Mouse (Mus musculus): Measurements from ENCODE around the gene Ccdc110. TPM values are rescaled to one million over a fixed set of nuclear protein-coding genes. Genes with fewer than 3 reads are reported as not detected.

Ccdc110 gene
- under 1 TPM; 0.56 to 0.92 TPM for total RNA-seq (2021)

DNA sequence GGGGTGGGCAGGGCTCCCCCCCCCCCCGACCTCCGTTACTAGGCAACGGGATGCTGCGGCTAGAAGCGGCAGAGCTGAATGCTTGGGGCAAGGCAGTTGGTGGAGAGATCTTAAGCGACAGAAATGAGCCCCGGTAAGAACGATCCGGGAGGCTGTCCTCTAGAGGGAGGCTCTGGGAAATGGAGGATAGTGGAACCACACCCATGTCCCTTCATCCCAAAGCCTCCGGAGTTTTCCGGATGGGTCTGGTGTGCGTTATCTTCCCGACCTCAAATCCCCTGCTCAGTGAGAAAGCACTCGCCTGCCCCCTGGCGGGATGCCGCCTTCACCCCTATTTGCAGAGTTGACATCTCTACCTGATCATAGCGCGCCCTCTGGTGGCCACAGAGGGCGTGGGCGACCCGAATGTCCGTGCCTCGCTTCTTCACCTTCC lies at the start of gene Ccdc110:
Ccdc110 (plus strand) TSS at position 38 of the 433 bp plus-strand sequence.
- DNase-seq: peak; percentile 95 to 97

GRCm38 (mm10) chr8:45885202-45885685 lies 49.2 kb upstream of the Ccdc110 start, which contains the start of gene Pdlim3:
Gene Pdlim3, plus strand, starts transcription at chr8:45885461.
- DNase-seq: no peak

DNA sequence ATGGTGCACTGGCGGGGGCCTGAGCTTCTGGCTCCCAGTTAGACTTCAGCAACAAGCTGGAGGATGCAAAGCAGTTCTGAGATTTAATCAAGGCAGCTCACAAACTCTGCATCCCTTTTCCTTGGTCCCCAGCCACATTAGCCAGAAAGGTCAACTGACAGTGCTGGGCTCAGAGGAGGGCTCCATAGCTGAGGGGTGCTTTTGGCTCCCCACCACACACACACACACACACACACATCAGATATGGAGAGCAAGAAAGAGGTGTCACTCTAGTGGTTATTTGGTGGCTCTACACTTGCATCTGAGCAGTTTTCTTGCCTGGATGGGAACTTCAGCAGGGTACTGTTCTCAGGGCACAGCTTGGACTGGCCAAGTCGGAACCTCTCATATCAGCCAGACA lies 48.6 kb upstream of the Ccdc110 start:
- no peak for DNase-seq

GRCm38 (mm10) chr8:45889737-45890136 lies 44.7 kb upstream of the Ccdc110 start:
- DNase-seq: no peak

DNA sequence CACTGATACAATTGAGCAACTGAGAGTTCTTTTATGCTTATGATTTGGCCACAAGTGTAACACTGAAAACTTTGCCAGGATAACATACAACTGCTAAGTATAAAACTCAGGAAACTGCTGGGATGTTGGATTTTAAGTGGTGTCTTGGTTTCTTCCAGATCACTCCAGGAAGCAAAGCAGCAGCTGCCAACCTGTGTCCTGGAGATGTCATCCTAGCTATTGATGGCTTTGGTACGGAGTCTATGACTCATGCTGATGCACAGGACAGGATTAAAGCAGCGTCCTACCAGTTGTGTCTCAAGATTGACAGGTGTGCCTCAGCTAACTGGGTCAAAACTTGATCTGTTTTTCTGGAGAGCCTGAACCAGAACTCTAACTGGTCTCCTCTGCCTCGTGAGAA lies 37.8 kb upstream of the Ccdc110 start:
- no peak for DNase-seq

- DNase-seq: no peak
Observed at GRCm38 (mm10) chr8:45899783-45900182, 34.6 kb upstream of the Ccdc110 start.

GRCm38 (mm10) chr8:45901626-45902025 lies 32.8 kb upstream of the Ccdc110 start:
- no peak for DNase-seq

GRCm38 (mm10) chr8:45903659-45904058 lies 30.8 kb upstream of the Ccdc110 start:
- DNase-seq: no peak

- no peak for DNase-seq
Observed at GRCm38 (mm10) chr8:45905591-45906250, 28.7 kb upstream of the Ccdc110 start.

- DNase-seq: no peak
Observed at GRCm38 (mm10) chr8:45906251-45906619, 28.2 kb upstream of the Ccdc110 start.

DNA sequence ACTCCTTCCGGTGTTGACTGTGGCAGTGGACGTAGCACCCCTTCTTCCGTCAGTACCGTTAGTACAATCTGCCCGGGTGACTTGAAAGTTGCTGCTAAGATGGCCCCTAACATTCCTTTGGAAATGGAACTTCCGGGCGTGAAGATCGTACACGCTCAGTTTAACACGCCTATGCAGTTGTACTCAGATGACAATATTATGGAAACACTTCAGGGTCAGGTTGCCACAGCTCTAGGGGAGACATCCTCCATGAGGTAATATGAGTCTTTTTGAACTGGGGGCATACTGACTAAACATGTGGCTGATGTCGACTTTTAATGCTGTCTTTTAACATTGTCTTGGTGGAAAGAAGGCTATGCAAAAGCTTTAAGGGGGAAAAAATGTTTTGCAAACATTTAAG lies 20.7 kb upstream of the Ccdc110 start:
- no peak for DNase-seq

GRCm38 (mm10) chr8:45916496-45916895 lies 17.9 kb upstream of the Ccdc110 start:
- DNase-seq: no peak

DNA sequence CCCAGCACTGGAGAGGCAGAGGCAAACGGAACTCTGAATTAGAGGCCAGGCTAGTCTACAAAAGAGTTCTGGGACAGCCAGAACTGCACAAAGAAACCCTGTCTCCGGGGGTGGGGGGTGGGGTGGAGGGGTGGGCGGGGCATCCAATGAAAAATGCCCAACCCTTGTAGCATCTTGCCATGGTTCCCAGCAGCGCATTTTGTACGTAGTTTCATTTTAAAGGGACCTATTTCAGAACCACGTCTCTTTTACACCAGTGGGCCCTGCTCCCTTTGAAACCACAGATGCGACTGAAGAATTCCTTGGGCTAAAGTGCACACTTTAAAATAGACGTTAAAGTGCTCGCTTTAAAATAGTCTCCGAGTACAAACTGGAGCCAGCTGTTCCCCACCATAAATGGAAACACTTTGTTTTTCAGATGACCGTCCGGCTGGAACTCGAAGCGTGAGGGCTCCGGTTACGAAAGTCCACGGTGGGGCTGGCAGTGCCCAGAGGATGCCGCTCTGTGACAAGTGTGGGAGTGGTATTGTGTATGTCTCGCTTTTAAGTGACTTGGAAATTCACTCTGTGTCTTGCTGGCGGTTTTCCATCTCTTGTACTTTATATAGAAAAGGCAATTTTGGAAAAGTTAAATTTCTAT lies 17.3 kb upstream of the Ccdc110 start:
- no peak for DNase-seq

DNA sequence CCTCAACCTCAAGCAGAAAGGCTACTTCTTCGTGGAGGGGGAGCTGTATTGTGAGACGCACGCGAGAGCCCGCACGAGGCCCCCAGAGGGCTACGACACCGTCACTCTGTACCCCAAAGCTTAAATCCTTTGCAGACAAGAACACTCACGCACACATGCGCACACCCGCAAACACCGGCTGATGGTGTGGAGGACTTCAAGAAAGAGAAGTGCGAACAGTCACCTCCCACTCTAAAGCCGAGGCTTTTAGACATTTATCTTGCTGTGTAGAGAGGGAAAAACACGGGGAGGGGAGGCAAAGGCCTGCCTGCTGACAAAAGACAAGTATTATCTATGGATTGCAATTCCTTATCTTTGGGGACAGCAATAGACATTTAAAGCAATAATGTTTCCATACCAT lies 15.5 kb upstream of the Ccdc110 start:
- no peak for DNase-seq

DNA sequence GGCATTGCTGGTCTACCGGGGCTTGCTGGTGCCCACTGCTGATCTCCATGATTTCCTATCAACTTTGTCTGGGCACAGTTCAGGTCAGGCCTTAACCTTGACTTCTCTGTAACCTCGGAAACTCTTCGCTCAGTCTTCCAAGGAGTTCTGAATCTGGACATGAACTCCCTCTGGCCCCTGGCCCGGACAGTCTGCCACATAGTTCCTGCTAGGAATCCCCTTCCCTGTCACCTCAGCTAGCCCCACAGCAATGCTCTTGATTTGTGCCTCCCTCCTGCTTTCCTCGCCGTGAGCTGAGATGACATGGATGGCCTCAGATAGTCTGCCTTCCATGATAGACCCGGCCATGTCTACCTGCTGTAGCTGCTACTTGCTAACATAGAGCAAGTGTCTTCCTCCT lies 14.0 kb upstream of the Ccdc110 start:
- no peak for DNase-seq

DNA sequence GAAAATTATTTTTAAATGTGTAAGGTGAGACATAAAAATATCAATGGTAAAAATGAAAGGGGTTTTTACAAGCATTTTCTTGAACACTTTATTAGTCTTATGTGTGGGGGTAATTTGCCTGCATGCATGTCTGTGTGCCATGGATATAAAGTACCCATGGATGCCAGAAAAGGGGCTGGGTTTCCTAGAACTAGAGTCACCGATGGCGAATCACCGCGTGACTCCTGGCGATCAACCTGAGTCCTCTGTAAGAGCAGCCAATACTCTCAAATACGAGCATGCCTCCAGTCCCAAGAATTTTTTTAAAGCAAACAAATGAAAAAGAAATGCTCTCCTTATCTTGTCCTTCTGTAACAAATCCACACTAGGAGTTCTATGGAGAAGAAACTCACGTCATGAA lies 12.3 kb upstream of the Ccdc110 start:
- DNase-seq: no peak

DNA sequence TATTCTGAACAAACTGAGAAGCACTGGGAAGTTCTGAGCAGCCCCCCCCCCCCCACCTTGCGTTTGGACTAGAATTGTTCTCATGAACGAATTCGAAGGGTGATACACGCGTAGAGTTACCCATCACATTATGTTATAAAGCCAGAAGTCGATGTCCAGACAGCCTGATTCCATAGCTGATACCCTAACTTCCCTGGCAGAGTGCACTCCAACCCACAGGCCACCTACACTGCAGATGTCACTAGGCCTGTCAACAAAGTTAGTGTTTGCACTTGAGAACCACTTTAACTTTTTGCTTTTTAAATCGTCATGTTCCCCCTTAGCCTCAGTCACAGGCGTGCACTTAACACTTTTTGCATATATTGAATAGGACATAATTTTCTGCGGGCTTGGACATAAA lies 2.6 kb downstream of the Ccdc110 start:
- no peak for DNase-seq

DNA sequence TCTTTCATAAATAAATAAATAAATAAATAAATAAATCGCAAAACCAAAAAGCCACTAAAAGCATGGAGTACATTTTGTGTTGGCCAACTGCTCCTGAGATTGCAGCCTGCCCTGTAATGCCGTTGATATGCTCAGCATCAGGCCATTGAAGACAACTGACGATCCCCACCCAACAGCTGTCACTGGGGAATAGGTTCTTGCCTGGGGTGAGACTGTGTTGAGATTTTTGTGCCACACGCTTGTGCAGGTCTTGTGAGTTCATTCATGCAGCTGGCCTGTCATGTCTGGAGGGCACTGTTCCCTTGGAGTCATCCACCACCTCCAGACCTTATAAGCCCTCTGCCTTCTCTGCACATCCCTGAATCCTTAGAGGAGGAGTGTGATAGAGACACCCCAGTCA lies 11.9 kb downstream of the Ccdc110 start:
- DNase-seq: no peak

DNA sequence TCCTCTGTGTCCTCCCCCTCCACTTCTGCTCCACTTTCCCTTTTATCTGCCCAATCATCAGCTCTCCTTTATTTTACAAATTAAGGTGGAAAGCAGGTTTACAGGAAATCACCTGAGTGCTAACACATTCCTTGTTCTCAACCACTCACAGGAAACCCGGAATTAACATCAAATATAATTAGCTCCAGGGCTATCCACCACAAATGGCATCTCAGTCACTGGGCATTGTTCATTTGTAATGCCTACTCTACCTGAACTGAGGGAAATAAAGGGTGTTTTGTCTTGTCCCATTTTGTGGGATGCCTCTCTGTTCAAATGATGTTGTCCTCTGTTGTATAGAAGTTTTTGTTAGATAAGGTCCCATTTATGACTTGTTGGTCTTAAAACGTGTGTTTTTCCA lies 16.2 kb downstream of the Ccdc110 start:
- no peak for DNase-seq

DNA sequence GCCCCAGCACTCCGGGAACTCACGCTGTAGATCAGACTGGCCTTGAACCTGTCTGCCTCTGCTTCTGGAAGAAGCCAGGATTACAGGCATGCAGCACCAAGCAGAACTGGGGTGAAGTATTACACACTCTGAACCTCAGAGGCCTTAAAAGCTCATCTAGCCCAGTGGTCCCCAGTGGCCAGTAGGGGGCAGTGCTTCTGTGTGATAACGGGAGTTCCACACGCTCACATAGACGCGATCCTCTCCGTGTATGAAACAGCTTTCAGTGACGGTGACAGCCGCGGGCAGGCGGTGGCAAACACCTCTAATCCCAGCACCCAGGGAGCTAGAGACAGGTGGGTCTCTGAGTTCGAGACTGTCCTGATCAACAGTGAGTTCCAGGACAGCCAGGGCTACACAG lies 36.5 kb downstream of the Ccdc110 start:
- no peak for DNase-seq

DNA sequence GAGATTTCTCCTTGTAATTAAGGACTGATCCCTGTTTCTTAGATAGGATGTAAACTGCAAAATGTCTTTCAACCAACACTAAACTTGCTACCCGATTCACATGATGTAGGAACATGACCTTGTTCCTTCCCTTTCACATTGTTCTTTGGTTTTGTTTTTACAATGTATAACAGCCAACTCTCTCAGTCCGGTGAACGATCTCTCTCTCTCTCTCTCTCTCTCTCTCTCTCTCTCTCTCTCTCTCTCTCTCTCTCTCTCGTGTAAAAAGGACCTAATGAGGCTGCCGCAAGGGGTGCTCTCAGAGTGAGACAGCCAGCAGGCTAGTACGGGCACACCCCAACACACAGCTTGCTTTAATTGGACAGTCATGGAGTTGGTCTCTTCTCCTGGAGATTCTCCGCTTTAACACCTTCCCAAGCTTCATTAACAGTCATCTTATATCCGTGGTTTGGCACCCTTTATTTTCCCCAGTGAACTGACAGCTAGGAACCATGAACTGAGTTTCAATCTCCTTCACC lies 39.6 kb downstream of the Ccdc110 start:
- DNase-seq: no peak

DNA sequence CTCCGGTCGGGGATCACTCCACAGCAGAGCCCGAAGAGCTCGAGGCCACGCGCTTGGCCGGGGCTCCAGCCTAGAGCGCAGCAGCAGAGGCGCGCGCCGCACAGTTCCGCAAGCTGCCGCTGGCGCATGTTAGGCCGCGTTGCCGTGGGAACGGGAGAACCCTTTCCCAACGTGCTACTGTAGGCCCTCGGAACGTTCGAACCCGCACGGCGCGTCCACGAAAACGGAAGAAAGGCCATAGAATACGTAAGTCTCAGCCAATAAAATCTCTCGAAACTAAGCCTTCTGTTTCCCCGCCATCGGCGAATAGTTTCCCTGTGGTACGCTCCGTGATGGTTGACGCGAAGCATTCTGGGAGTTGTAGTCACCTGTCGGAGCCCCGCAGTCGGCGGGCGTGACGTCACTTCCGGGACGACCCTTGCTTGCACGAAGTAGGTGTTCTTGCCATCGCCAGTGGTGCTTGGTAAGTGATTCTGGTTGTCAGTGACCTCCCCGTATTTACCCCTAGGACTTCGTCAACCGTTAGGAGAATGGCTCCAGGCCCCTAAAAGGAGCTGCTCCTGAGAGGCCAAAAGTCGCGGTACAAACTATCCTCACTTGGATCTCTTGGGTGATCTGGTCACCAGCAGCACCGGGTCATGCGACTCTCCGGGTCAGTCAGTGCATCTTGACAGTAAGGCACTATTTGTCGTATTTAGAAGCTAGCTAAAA lies 40.9 kb downstream of the Ccdc110 start, which contains the start of the genes 1700029J07Rik and Ufsp2:
1700029J07Rik (minus strand) TSS at position 127 of the 711 bp plus-strand sequence.
Ufsp2 (plus strand) TSS at position 403 of the 711 bp plus-strand sequence.
- DNase-seq: peak; percentile 97

DNA sequence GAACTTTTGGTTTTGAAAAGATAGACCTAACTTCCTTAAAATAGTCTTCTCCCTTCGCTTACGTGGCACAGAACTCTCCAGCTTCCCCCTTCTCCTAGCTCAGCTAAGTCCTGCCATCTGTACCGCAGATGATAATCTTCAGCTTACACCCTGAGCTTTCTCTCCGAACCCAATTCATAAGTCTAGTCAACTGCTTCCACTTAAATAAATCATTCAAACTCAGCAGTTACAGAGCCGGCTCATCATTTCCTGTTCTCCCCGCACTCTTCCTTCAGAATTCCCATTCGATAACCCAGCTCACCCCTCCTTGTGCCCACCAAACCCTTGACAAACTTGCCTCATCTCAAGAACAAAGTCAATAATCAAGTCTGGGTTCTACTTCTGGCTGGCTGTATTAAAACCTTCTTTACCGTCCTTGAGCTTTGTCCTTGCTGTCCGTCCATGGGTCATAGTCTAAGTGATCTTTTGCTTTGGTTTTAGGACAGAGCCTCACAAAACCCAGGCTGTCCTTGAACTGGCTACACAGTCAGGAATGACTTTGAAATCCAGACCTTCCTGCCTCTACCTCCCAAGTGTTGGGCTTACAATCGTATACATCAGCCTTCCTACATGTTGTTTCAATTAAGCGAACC lies 41.5 kb downstream of the Ccdc110 start:
- DNase-seq: no peak

All from layer of hippocampus, postnatal 36 days (tissue).